Mouse (Mus musculus) liver, postnatal 0 days (tissue): ENCODE results near the gene Cep152. TPM values are rescaled to one million over a fixed set of nuclear protein-coding genes. Genes with fewer than 3 reads are reported as not detected.

Experiments
- ATAC-seq: fragments of 200-750 bp; cut with Nextera tagmentation; 2 replicates; pipeline ENCODE4 v1.8.0; 2017; ENCODE audit warnings: mild to moderate bottlenecking, moderate library complexity
- DNase-seq: peaks from one replicate; pipeline ENCODE4 v3.0.0-alpha.2; 2016
- H3K27ac ChIP-seq: fragments of 300-500 bp; sonication (generic); 2 replicates; pipeline ENCODE4 v1.5.1; 2014; ENCODE audit warnings: antibody characterized with exemption, moderate library complexity, mild to moderate bottlenecking, low read depth
- H3K27me3 ChIP-seq: fragments of 300-500 bp; sonication (generic); 2 replicates; pipeline ENCODE4 v1.6.1; 2014; ENCODE audit warnings: low read length, control low read depth, mixed read lengths; ENCODE audit not compliant: insufficient read depth
- H3K36me3 ChIP-seq: fragments of 300-500 bp; sonication (generic); replicated peaks from 2 replicates; pipeline ENCODE4 v1.6.1; 2014; ENCODE audit warnings: mild to moderate bottlenecking, control low read depth, low read length, moderate library complexity, mixed read lengths; ENCODE audit not compliant: insufficient read depth
- H3K4me1 ChIP-seq: fragments of 300-500 bp; sonication (generic); 2 replicates; pipeline ENCODE4 v1.6.1; 2014; ENCODE audit warnings: antibody characterized with exemption, mild to moderate bottlenecking, control low read depth; ENCODE audit not compliant: insufficient read depth
- H3K4me2 ChIP-seq: fragments of 300-500 bp; sonication (generic); 2 replicates; pipeline ENCODE4 v1.6.1; 2014; ENCODE audit warnings: low read depth, mild to moderate bottlenecking, low read length, moderate library complexity, mixed read lengths
- H3K4me3 ChIP-seq: fragments of 300-500 bp; sonication (generic); 2 replicates; pipeline ENCODE4 v1.5.1; 2014; ENCODE audit warnings: low read depth, low read length
- H3K9ac ChIP-seq: fragments of 300-500 bp; sonication (generic); replicated peaks from 2 replicates; pipeline ENCODE4 v1.6.1; 2014; ENCODE audit warnings: mild to moderate bottlenecking, moderate library complexity
- H3K9me3 ChIP-seq: fragments of 300-500 bp; sonication (generic); 2 replicates; pipeline ENCODE4 v1.6.1; 2016; ENCODE audit warnings: mild to moderate bottlenecking, control low read depth, low read length, mixed read lengths
- CTCF ChIP-seq: sonication (generic); IDR thresholded peaks from 2 replicates; pipeline ENCODE4 v1.5.1; 2016; ENCODE audit warnings: antibody characterized with exemption, low read depth
- EP300 ChIP-seq: IDR thresholded peaks from 2 replicates; pipeline ENCODE4 v1.6.1; 2016; ENCODE audit warnings: antibody characterized with exemption, low read depth, mild to moderate bottlenecking
- WGBS: fragments of 180-500 bp; shearing (Covaris S2); extraction: QIAGEN DNeasy Blood & Tissue Kit; methylation state at CpG from one replicate; pipeline ENCODE4 v1.1.7; 2014; ENCODE audit not compliant: insufficient replicate concordance; 5-methylcytosine and 5-hydroxymethylcytosine counted together
- polyA plus RNA-seq: library from polyadenylated mRNA; unstranded; fragments of >200 nt; fragmentation: Nextera tagmentation; extraction: Ambion mirVana; gene quantifications from 2 replicates; pipeline ENCODE4 v1.2.1, GENCODE M21; 2015

Gene Cep152
- polyA plus RNA-seq, 1 experiment from 2014 or later: 2.4 TPM

- Histone ChIP-seq H3K27ac (no peak overlapping the region), H3K27me3 (no peaks in the 10 kb centered on the region), H3K4me2 (no peak overlapping the region), H3K4me1 (no peaks in the 10 kb centered on the region), H3K4me3 (no peak overlapping the region), H3K9ac (no peak overlapping the region), H3K9me3 (no peaks in the 10 kb centered on the region), H3K36me3 (no peaks in the 10 kb centered on the region)
- ATAC-seq (no peak), DNase-seq (no peak)
- 49% methylated on average over 12 of the region's 12 CpGs for WGBS
- TF ChIP-seq EP300: peak; percentile 37; the same call in 1 of the 2 replicates
- no peak for TF ChIP-seq CTCF
These were observed 109.4 kb downstream of the Cep152 start for GRCm38 (mm10) chr2:125515291-125516057.

GRCm38 (mm10) chr2:125514391-125514790 is 110.5 kb downstream of the Cep152 start:
- Histone ChIP-seq H3K36me3 (no peaks in the 10 kb centered on the region), H3K9me3 (no peaks in the 10 kb centered on the region), H3K27ac (no peak overlapping the region), H3K4me1 (no peaks in the 10 kb centered on the region), H3K4me2 (no peak overlapping the region), H3K9ac (no peak overlapping the region), H3K27me3 (no peaks in the 10 kb centered on the region), H3K4me3 (no peak overlapping the region)
- TF ChIP-seq CTCF: no peak
- no peak for TF ChIP-seq EP300
- 71% methylated on average over 3 of the region's 3 CpGs for WGBS
- ATAC-seq (no peak), DNase-seq (no peak)

Other genes with a start within 250 kb of the Cep152 start
- gene Gm9913, start 120.0 kb downstream of the Cep152 start, polyA plus RNA-seq: 0.05 TPM in 1 of 2 replicates, not detected in the other
- gene Fbn1, start 117.1 kb downstream of the Cep152 start, polyA plus RNA-seq: 1.3 TPM in 2 replicates
- 27.9 and 30.7 TPM in 2 replicates for gene Eid1, start 48.0 kb upstream of the Cep152 start, polyA plus RNA-seq
- gene Shc4, start 99.0 kb upstream of the Cep152 start, polyA plus RNA-seq: 0.26 and 0.32 TPM in 2 replicates
- 5.7 TPM in 2 replicates for gene Secisbp2l, start 157.8 kb upstream of the Cep152 start, polyA plus RNA-seq
- gene Galk2, start 234.0 kb upstream of the Cep152 start, polyA plus RNA-seq: 9.6 and 10.1 TPM in 2 replicates
- 20.4 and 21.5 TPM in 2 replicates for gene Cops2, start 234.0 kb upstream of the Cep152 start, polyA plus RNA-seq